Comparison of ENCODE assay signal across 1 mouse cellular context in genomic region chr11:101458217-101458616, GRCm38 (mm10).
TF ChIP-seq lines count a peak whose summit lies in the region.

No protein-coding gene starts in this region.

TF ChIP-seq in myocyte, 11 proteins besides CTCF, POLR2A, EP300 and RAD21:
- TF ChIP-seq MYOG (IDR thresholded peaks at IDR 0.05; ENCODE audit: control insufficient read depth in 1 of 3, insufficient read depth in 1 of 3, insufficient read length in 2 of 3, low read depth in 2 of 3) (no peak), TCF3 (IDR thresholded peaks at IDR 0.05; ENCODE audit: insufficient read length, low read depth) (no peak), MYOD1 (IDR thresholded peaks at IDR 0.05; ENCODE audit: control insufficient read depth in 1 of 3, insufficient read length in 2 of 3, low read depth in 2 of 3) (no peak), MAX (IDR thresholded peaks at IDR 0.05; ENCODE audit: low read depth) (no peak), SRF (IDR thresholded peaks at IDR 0.05; ENCODE audit: control insufficient read depth, insufficient read length, low read depth) (no peak), USF1 (IDR thresholded peaks at IDR 0.05; ENCODE audit: low read depth) (no peak), CEBPB (IDR thresholded peaks at IDR 0.05; ENCODE audit: insufficient read depth, poor library complexity, severe bottlenecking) (no peak), POLR2AphosphoS2 (IDR thresholded peaks at IDR 0.05; ENCODE audit: insufficient read length, low read depth) (no peak), TCF12 (IDR thresholded peaks at IDR 0.05; ENCODE audit: insufficient read depth, poor library complexity, severe bottlenecking) (no peak), REST (IDR thresholded peaks at IDR 0.05; ENCODE audit: insufficient read depth, insufficient read length) (no peak), E2F4 (IDR thresholded peaks at IDR 0.05; ENCODE audit: insufficient read depth) (no peak)
